Mouse (Mus musculus) liver, embryonic 12.5 days (tissue): ENCODE data around the gene C1qtnf3. TPM values are rescaled to one million over a fixed set of nuclear protein-coding genes. Genes with fewer than 3 reads are reported as not detected.

ENCODE experiments used
- ATAC-seq: fragments of 200-750 bp; cut with Nextera tagmentation; 2 replicates; pipeline ENCODE4 v1.8.0; 2017; ENCODE audit warnings: moderate number of reproducible peaks, mild to moderate bottlenecking, moderate library complexity
- H3K27ac ChIP-seq: fragments of 300-500 bp; sonication (generic); 2 replicates; pipeline ENCODE4 v1.5.1; 2016; ENCODE audit warnings: mild to moderate bottlenecking
- H3K27me3 ChIP-seq: fragments of 300-500 bp; sonication (generic); replicated peaks from 2 replicates; pipeline ENCODE4 v1.6.1; 2016; ENCODE audit warnings: mild to moderate bottlenecking, moderate library complexity
- H3K36me3 ChIP-seq: fragments of 300-500 bp; sonication (generic); 2 replicates; pipeline ENCODE4 v1.6.1; 2016; ENCODE audit warnings: mild to moderate bottlenecking, moderate library complexity
- H3K4me1 ChIP-seq: fragments of 300-500 bp; sonication (generic); 2 replicates; pipeline ENCODE4 v1.6.1; 2016
- H3K4me2 ChIP-seq: fragments of 300-500 bp; sonication (generic); 2 replicates; pipeline ENCODE4 v1.6.1; 2016; ENCODE audit warnings: mild to moderate bottlenecking, moderate library complexity
- H3K4me3 ChIP-seq: fragments of 300-500 bp; sonication (generic); 2 replicates; pipeline ENCODE4 v1.5.1; 2016; ENCODE audit warnings: mild to moderate bottlenecking, moderate library complexity
- H3K9ac ChIP-seq: fragments of 300-500 bp; sonication (generic); 2 replicates; pipeline ENCODE4 v1.6.1; 2016; ENCODE audit warnings: mild to moderate bottlenecking, moderate library complexity
- H3K9me3 ChIP-seq: fragments of 300-500 bp; sonication (generic); replicated peaks from 2 replicates; pipeline ENCODE4 v1.6.1; 2016; ENCODE audit warnings: mild to moderate bottlenecking, moderate library complexity
- WGBS: fragments of 180-500 bp; shearing (Covaris S2); methylation state at CpG from one replicate; pipeline ENCODE4 v1.1.7; 2016; ENCODE audit not compliant: insufficient replicate concordance; 5-methylcytosine and 5-hydroxymethylcytosine counted together
- polyA plus RNA-seq: library from polyadenylated mRNA; unstranded; fragments of >200 nt; fragmentation: Nextera tagmentation; extraction: Ambion mirVana; gene quantifications from 2 replicates; pipeline ENCODE4 v1.2.1, GENCODE M21; 2016

The C1qtnf3 gene
- polyA plus RNA-seq, 1 experiment from 2014 or later, result 0.12 TPM

- no peaks in the 10 kb centered on the region for H3K9me3 ChIP-seq
- no peaks in the 10 kb centered on the region for H3K27me3 ChIP-seq
- H3K4me3 ChIP-seq, result no peak overlapping the region
- no peaks in the 10 kb centered on the region for H3K36me3 ChIP-seq
- 7% methylated on average over 1 of the region's 1 CpGs for WGBS
- H3K9ac ChIP-seq, result no peak overlapping the region
- ATAC-seq, result no peak
- H3K27ac ChIP-seq, result no peak overlapping the region
- H3K4me1 ChIP-seq, result no peaks in the 10 kb centered on the region
- H3K4me2 ChIP-seq, result no peak overlapping the region
Measured at GRCm38 (mm10) chr15:10933930-10934329, 18.2 kb upstream of the C1qtnf3 start.

- no peaks in the 10 kb centered on the region for H3K27me3 ChIP-seq
- H3K4me1 ChIP-seq, result no peaks in the 10 kb centered on the region
- no peak overlapping the region for H3K9ac ChIP-seq
- no peaks in the 10 kb centered on the region for H3K9me3 ChIP-seq
- H3K4me2 ChIP-seq, result no peak overlapping the region
- no peak for ATAC-seq
- H3K27ac ChIP-seq, result no peak overlapping the region
- WGBS, result 66% methylated on average over 15 of the region's 15 CpGs
- no peak overlapping the region for H3K4me3 ChIP-seq
- H3K36me3 ChIP-seq, result no peaks in the 10 kb centered on the region
Measured at GRCm38 (mm10) chr15:10940148-10941108, 11.7 kb upstream of the C1qtnf3 start.

- no peaks in the 10 kb centered on the region for H3K36me3 ChIP-seq
- no peak overlapping the region for H3K4me3 ChIP-seq
- no peaks in the 10 kb centered on the region for H3K4me1 ChIP-seq
- H3K9ac ChIP-seq, result no peak overlapping the region
- WGBS, result 65% methylated on average over 6 of the region's 6 CpGs
- ATAC-seq, result no peak
- no peaks in the 10 kb centered on the region for H3K9me3 ChIP-seq
- H3K27ac ChIP-seq, result no peak overlapping the region
- H3K27me3 ChIP-seq, result no peaks in the 10 kb centered on the region
- no peak overlapping the region for H3K4me2 ChIP-seq
Measured at GRCm38 (mm10) chr15:10941901-10942300, 10.2 kb upstream of the C1qtnf3 start.

- H3K4me1 ChIP-seq, result no peaks in the 10 kb centered on the region
- H3K27me3 ChIP-seq, result peaks cover 15% of the 10 kb centered on the region; the same call in 1 of the 2 replicates
- H3K36me3 ChIP-seq, result no peaks in the 10 kb centered on the region
- no peak for ATAC-seq
- H3K4me2 ChIP-seq, result no peak overlapping the region
- no peak overlapping the region for H3K4me3 ChIP-seq
- no peaks in the 10 kb centered on the region for H3K9me3 ChIP-seq
- H3K9ac ChIP-seq, result no peak overlapping the region
- no peak overlapping the region for H3K27ac ChIP-seq
- WGBS, result 65% methylated on average over 1 of the region's 1 CpGs
Measured at GRCm38 (mm10) chr15:10947852-10948251, 4.3 kb upstream of the C1qtnf3 start.

GRCm38 (mm10) chr15:10952760-10953305 lies 701 bp downstream of the C1qtnf3 start:
- no peak overlapping the region for H3K4me2 ChIP-seq
- 52% methylated on average over 4 of the region's 4 CpGs for WGBS
- no peak overlapping the region for H3K27ac ChIP-seq
- ATAC-seq, result no peak
- H3K27me3 ChIP-seq, result peaks cover 15% of the 10 kb centered on the region; the same call in 1 of the 2 replicates
- no peaks in the 10 kb centered on the region for H3K4me1 ChIP-seq
- no peak overlapping the region for H3K4me3 ChIP-seq
- H3K36me3 ChIP-seq, result no peaks in the 10 kb centered on the region
- H3K9ac ChIP-seq, result no peak overlapping the region
- no peaks in the 10 kb centered on the region for H3K9me3 ChIP-seq

GRCm38 (mm10) chr15:10953465-10953864 lies 1.3 kb downstream of the C1qtnf3 start:
- no peaks in the 10 kb centered on the region for H3K36me3 ChIP-seq
- peaks cover 15% of the 10 kb centered on the region; the same call in 1 of the 2 replicates for H3K27me3 ChIP-seq
- no peak overlapping the region for H3K4me3 ChIP-seq
- H3K27ac ChIP-seq, result no peak overlapping the region
- H3K4me1 ChIP-seq, result no peaks in the 10 kb centered on the region
- no peak for ATAC-seq
- 5% methylated on average over 1 of the region's 1 CpGs for WGBS
- no peaks in the 10 kb centered on the region for H3K9me3 ChIP-seq
- no peak overlapping the region for H3K4me2 ChIP-seq
- no peak overlapping the region for H3K9ac ChIP-seq

- H3K27me3 ChIP-seq, result peaks cover 15% of the 10 kb centered on the region; the same call in 1 of the 2 replicates
- no peak overlapping the region for H3K4me3 ChIP-seq
- H3K4me2 ChIP-seq, result no peak overlapping the region
- no peak overlapping the region for H3K9ac ChIP-seq
- no peak overlapping the region for H3K27ac ChIP-seq
- ATAC-seq, result no peak
- no peaks in the 10 kb centered on the region for H3K4me1 ChIP-seq
- 64% methylated on average over 6 of the region's 6 CpGs for WGBS
- no peaks in the 10 kb centered on the region for H3K36me3 ChIP-seq
- H3K9me3 ChIP-seq, result no peaks in the 10 kb centered on the region
Measured at GRCm38 (mm10) chr15:10954381-10955016, 2.4 kb downstream of the C1qtnf3 start.

GRCm38 (mm10) chr15:10955156-10955555 lies 3.0 kb downstream of the C1qtnf3 start:
- peaks cover 15% of the 10 kb centered on the region; the same call in 1 of the 2 replicates for H3K27me3 ChIP-seq
- ATAC-seq, result no peak
- H3K9me3 ChIP-seq, result no peaks in the 10 kb centered on the region
- 52% methylated on average over 5 of the region's 5 CpGs for WGBS
- no peak overlapping the region for H3K27ac ChIP-seq
- H3K4me3 ChIP-seq, result no peak overlapping the region
- no peak overlapping the region for H3K4me2 ChIP-seq
- H3K4me1 ChIP-seq, result no peaks in the 10 kb centered on the region
- no peak overlapping the region for H3K9ac ChIP-seq
- H3K36me3 ChIP-seq, result no peaks in the 10 kb centered on the region

- ATAC-seq, result no peak
- no peak overlapping the region for H3K4me3 ChIP-seq
- H3K4me2 ChIP-seq, result no peak overlapping the region
- H3K9me3 ChIP-seq, result no peaks in the 10 kb centered on the region
- H3K36me3 ChIP-seq, result no peaks in the 10 kb centered on the region
- H3K27me3 ChIP-seq, result peaks cover 9% of the 10 kb centered on the region; the same call in 1 of the 2 replicates
- no peak overlapping the region for H3K9ac ChIP-seq
- H3K4me1 ChIP-seq, result no peaks in the 10 kb centered on the region
- H3K27ac ChIP-seq, result no peak overlapping the region
- WGBS, result 61% methylated on average over 3 of the region's 3 CpGs
Measured at GRCm38 (mm10) chr15:10956706-10957105, 4.6 kb downstream of the C1qtnf3 start.

GRCm38 (mm10) chr15:10959277-10960026 lies 7.3 kb downstream of the C1qtnf3 start:
- Histone ChIP-seq H3K4me1 (no peaks in the 10 kb centered on the region), H3K9me3 (no peaks in the 10 kb centered on the region), H3K36me3 (no peaks in the 10 kb centered on the region), H3K9ac (no peak overlapping the region), H3K27me3 (no peaks in the 10 kb centered on the region), H3K4me3 (no peak overlapping the region), H3K4me2 (no peak overlapping the region), H3K27ac (no peak overlapping the region)
- WGBS, result 78% methylated on average over 15 of the region's 15 CpGs
- no peak for ATAC-seq

- H3K9ac ChIP-seq, result no peak overlapping the region
- H3K4me3 ChIP-seq, result no peak overlapping the region
- no peaks in the 10 kb centered on the region for H3K27me3 ChIP-seq
- no peak for ATAC-seq
- no peaks in the 10 kb centered on the region for H3K36me3 ChIP-seq
- no peak overlapping the region for H3K27ac ChIP-seq
- no peak overlapping the region for H3K4me2 ChIP-seq
- no peaks in the 10 kb centered on the region for H3K4me1 ChIP-seq
- WGBS, result 79% methylated on average over 5 of the region's 5 CpGs
- no peaks in the 10 kb centered on the region for H3K9me3 ChIP-seq
Measured at GRCm38 (mm10) chr15:10960267-10960666, 8.1 kb downstream of the C1qtnf3 start.
